Mouse (Mus musculus) kidney, postnatal 0 days (tissue): ENCODE data around the gene Tnks2. TPM values are rescaled to one million over a fixed set of nuclear protein-coding genes. Genes with fewer than 3 reads are reported as not detected.
A peak's percentile ranks its signal among the peaks of the same experiment; 100 is the strongest.

Experiments
- ATAC-seq: fragments of 200-750 bp; cut with Nextera tagmentation; replicated peaks from 2 replicates; pipeline ENCODE4 v1.8.0; 2017; ENCODE audit warnings: low read depth, moderate number of reproducible peaks, moderate TSS enrichment, moderate library complexity; ENCODE audit not compliant: low FRiP score
- DNase-seq: peaks from one replicate; pipeline ENCODE4 v3.0.0-alpha.2; 2016; ENCODE audit warnings: low spot score
- H3K27ac ChIP-seq: fragments of 300-500 bp; sonication (generic); 2 replicates; pipeline ENCODE4 v1.5.1; 2014; ENCODE audit warnings: mild to moderate bottlenecking
- H3K27me3 ChIP-seq: fragments of 300-500 bp; sonication (generic); 2 replicates; pipeline ENCODE4 v1.6.1; 2014; ENCODE audit warnings: low read length, mixed read lengths; ENCODE audit not compliant: insufficient read depth
- H3K36me3 ChIP-seq: fragments of 300-500 bp; sonication (generic); 2 replicates; pipeline ENCODE4 v1.6.1; 2014; ENCODE audit warnings: low read length, mixed read lengths; ENCODE audit not compliant: insufficient read depth
- H3K4me1 ChIP-seq: fragments of 300-500 bp; sonication (generic); replicated peaks from 2 replicates; pipeline ENCODE4 v1.6.1; 2014; ENCODE audit warnings: antibody characterized with exemption, low read length, mixed read lengths; ENCODE audit not compliant: insufficient read depth
- H3K4me2 ChIP-seq: fragments of 300-500 bp; sonication (generic); 2 replicates; pipeline ENCODE4 v1.6.1; 2014; ENCODE audit warnings: mild to moderate bottlenecking, low read length, moderate library complexity, mixed read lengths
- H3K4me3 ChIP-seq: fragments of 300-500 bp; sonication (generic); replicated peaks from 2 replicates; pipeline ENCODE4 v1.5.1; 2014; ENCODE audit warnings: low read depth, low read length
- H3K9ac ChIP-seq: fragments of 300-500 bp; sonication (generic); 2 replicates; pipeline ENCODE4 v1.6.1; 2014; ENCODE audit warnings: low read depth, low read length
- H3K9me3 ChIP-seq: fragments of 300-500 bp; sonication (generic); replicated peaks from 2 replicates; pipeline ENCODE4 v1.6.1; 2016; ENCODE audit warnings: low read length, inconsistent platforms, mixed read lengths
- CTCF ChIP-seq: IDR thresholded peaks from 2 replicates; pipeline ENCODE4 v1.5.1; 2016; ENCODE audit warnings: antibody characterized with exemption, low read depth, mild to moderate bottlenecking, moderate library complexity
- WGBS: fragments of 180-500 bp; shearing (Covaris S2); extraction: QIAGEN DNeasy Blood & Tissue Kit; methylation state at CpG from one replicate; pipeline ENCODE4 v1.1.7; 2014; 5-methylcytosine and 5-hydroxymethylcytosine counted together
- polyA plus RNA-seq: library from polyadenylated mRNA; unstranded; fragments of >200 nt; fragmentation: Nextera tagmentation; extraction: Ambion mirVana; gene quantifications from 2 replicates; pipeline ENCODE4 v1.2.1, GENCODE M21; 2015

Tnks2 gene
- polyA plus RNA-seq, 1 experiment from 2014 or later = 38.1 TPM

- H3K9me3 ChIP-seq = no peaks in the 10 kb centered on the region
- 76% methylated on average over 3 of the region's 3 CpGs for WGBS
These were observed 75.1 kb downstream of the Tnks2 start for GRCm38 (mm10) chr19:36909150-36909549.

GRCm38 (mm10) chr19:36909676-36910292 is 75.8 kb downstream of the Tnks2 start:
- 31% methylated on average over 9 of the region's 9 CpGs for WGBS
- no peak overlapping the region for H3K4me2 ChIP-seq
- no peaks in the 10 kb centered on the region for H3K4me1 ChIP-seq
- ATAC-seq (0 out of 2 replicates have a peak, but pooled peaks have one; percentile 63), DNase-seq (peak; percentile 60)
- H3K27ac ChIP-seq = no peak overlapping the region
- peak; percentile 73 for TF ChIP-seq CTCF
- H3K9ac ChIP-seq = no peak overlapping the region
- no peaks in the 10 kb centered on the region for H3K27me3 ChIP-seq
- H3K4me3 ChIP-seq = no peak overlapping the region
- H3K36me3 ChIP-seq = no peaks in the 10 kb centered on the region
- no peaks in the 10 kb centered on the region for H3K9me3 ChIP-seq

More at GRCm38 (mm10) chr19:36909150-36909549, 75.1 kb downstream of the Tnks2 start:
- Histone ChIP-seq H3K27ac (no peak overlapping the region), H3K9ac (no peak overlapping the region), H3K36me3 (no peaks in the 10 kb centered on the region), H3K4me2 (no peak overlapping the region), H3K27me3 (no peaks in the 10 kb centered on the region), H3K4me3 (no peak overlapping the region), H3K4me1 (no peaks in the 10 kb centered on the region)
- no peak for ATAC-seq
- no peak for TF ChIP-seq CTCF
- DNase-seq = no peak

- Histone ChIP-seq H3K4me3 (no peak overlapping the region), H3K27ac (no peak overlapping the region), H3K4me2 (no peak overlapping the region), H3K9me3 (no peaks in the 10 kb centered on the region), H3K9ac (no peak overlapping the region), H3K4me1 (no peaks in the 10 kb centered on the region), H3K27me3 (no peaks in the 10 kb centered on the region), H3K36me3 (no peaks in the 10 kb centered on the region)
- no peak for ATAC-seq
- 43% methylated on average over 12 of the region's 12 CpGs for WGBS
- no peak for TF ChIP-seq CTCF
- DNase-seq = no peak
These were observed 76.5 kb downstream of the Tnks2 start for GRCm38 (mm10) chr19:36910424-36911045.

GRCm38 (mm10) chr19:36913064-36913463 is 79.0 kb downstream of the Tnks2 start:
- H3K9me3 ChIP-seq = no peaks in the 10 kb centered on the region
- no peaks in the 10 kb centered on the region for H3K4me1 ChIP-seq
- no peak for ATAC-seq
- 64% methylated on average over 7 of the region's 7 CpGs for WGBS
- no peak overlapping the region for H3K4me2 ChIP-seq
- H3K36me3 ChIP-seq = no peaks in the 10 kb centered on the region
- H3K4me3 ChIP-seq = no peak overlapping the region
- no peak overlapping the region for H3K9ac ChIP-seq
- no peak for TF ChIP-seq CTCF
- H3K27me3 ChIP-seq = no peaks in the 10 kb centered on the region
- H3K27ac ChIP-seq = no peak overlapping the region
- no peak for DNase-seq

- no peak overlapping the region for H3K4me2 ChIP-seq
- no peak for DNase-seq
- no peak overlapping the region for H3K9ac ChIP-seq
- H3K27ac ChIP-seq = no peak overlapping the region
- peaks cover 5% of the 10 kb centered on the region; the same call in 1 of the 2 replicates for H3K4me1 ChIP-seq
- TF ChIP-seq CTCF = no peak
- no peaks in the 10 kb centered on the region for H3K27me3 ChIP-seq
- ATAC-seq = no peak
- no peak overlapping the region for H3K4me3 ChIP-seq
- WGBS = 75% methylated on average over 4 of the region's 4 CpGs
- H3K36me3 ChIP-seq = no peaks in the 10 kb centered on the region
- no peaks in the 10 kb centered on the region for H3K9me3 ChIP-seq
These were observed 82.2 kb downstream of the Tnks2 start for GRCm38 (mm10) chr19:36916206-36916605.

DNA sequence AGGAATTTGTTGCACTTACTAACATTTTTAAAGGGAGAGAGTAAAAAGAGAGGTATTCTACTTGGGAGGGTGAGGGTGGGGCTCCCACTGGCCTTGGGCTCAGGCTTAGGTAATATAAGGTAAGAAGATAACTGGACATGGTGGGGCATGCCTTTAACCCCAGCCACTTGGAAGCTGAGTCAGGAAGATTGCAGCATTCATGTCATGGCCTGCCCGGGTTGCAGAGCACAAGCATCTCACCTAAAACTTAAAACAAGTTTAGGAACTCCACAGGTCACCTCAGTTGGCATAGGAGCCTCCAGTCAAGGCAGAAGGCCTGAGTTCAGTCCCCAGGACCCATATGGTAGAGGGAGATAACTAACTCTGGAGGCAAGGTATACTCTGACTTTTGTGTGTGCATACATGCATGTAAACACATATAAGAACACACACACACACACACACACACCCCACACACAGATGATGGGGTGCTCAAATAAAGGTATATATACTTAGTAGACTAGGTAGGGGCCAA is 82.9 kb downstream of the Tnks2 start:
- TF ChIP-seq CTCF = no peak
- Histone ChIP-seq H3K27ac (no peak overlapping the region), H3K9me3 (no peaks in the 10 kb centered on the region), H3K27me3 (no peaks in the 10 kb centered on the region), H3K4me2 (no peak overlapping the region), H3K4me3 (no peak overlapping the region), H3K4me1 (peaks cover 5% of the 10 kb centered on the region; the same call in 1 of the 2 replicates), H3K9ac (no peak overlapping the region), H3K36me3 (no peaks in the 10 kb centered on the region)
- 100% methylated on average over 1 of the region's 1 CpGs for WGBS
- ATAC-seq = no peak
- no peak for DNase-seq
